Mouse (Mus musculus): ENCODE measurements around the gene Mrtfa.
A peak's percentile ranks its signal among the peaks of the same experiment; 100 is the strongest.

Mrtfa gene

DNA sequence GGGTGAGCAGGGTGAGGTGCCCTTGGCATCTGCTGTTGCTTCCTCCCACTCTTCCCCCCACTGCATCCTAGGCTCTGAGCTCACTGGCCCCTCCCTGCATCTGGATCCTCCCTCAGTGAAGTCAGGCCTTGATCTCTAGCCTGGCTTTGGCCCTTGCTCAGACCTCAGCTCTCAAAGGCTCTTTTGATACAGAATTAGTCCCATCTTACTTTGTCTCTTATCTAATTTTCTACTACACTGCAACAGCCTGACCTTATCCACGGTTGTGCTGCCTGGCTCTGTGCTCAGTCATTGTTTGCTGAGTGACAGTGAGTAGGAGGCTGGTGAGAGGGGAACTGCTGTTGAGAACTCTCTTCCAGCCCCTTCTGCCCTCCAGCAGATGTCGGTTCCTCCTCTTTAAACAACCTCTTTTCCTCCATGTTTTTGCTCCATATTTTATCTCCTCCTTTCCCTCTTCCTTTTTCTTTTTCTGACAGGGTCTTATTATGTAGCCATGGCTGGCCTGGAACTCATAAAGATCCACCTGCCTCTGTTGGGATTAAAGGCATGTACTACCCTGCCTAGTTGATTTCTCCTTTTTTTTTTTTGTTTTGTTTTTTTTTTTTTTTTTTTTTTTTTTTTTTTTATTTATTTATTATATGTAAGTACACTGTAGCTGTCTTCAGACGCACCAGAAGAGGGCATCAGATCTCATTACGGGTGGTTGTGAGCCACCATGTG is 190.0 kb downstream of the Mrtfa start:
- no peak for DNase-seq (ENCODE audit: extremely low spot score, low read depth, low spot score)

DNA sequence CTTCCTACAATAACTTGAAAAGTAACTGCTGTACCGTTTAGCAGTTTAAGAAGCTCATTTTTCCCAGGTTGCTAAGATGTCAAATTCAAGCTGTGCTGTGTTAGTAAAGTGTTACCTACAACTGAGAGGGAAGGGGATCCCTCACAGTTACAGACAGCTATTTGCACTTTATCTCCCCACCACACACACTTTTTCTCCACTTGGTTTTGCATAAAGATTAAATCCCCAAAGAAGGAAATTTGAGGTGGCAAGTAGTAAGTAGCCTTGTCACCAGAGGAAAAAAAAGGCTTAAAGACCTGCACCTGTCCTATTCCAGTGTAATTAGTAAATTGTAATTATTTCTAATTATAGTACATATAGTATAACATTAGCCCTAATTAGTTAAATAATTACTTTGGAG is 193.5 kb downstream of the Mrtfa start:
- DNase-seq (ENCODE audit: extremely low spot score, low read depth, low spot score), result no peak

DNA sequence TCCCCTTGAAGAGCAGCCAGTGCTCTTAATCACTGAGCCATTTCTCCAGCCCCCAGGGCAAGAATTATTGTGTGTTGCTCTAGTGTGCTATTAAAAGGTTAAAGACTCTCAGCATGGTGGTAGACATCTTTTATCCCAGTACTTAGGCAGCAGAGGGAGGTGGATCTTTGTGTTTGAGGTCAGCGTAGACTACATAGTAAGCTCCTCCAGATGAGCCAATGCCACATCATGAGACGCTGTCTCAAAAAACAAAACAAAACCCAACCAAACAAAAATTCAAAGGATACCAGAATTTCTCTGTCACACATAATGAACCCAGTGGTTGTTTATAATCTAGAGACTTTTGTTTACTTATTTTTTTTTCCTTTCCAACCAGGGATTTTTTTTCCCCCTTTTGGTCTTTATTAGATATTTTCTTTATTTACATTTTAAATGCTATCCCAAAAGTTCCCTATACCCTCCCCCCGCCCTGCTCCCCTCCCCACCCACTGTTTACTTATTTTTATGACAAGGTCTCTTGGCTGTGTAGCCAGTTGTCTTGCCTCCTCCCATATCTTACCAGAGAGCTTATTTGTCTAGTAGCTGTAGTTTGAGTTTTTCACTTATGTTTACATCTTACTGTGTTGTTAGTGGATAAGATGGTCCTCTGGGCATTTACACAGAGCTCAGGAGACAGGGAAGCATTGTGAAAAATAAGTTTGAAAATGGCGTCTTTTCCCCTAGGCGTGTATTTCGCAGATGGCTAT is 194.3 kb downstream of the Mrtfa start:
- no peak for DNase-seq (ENCODE audit: extremely low spot score, low read depth, low spot score)

DNA sequence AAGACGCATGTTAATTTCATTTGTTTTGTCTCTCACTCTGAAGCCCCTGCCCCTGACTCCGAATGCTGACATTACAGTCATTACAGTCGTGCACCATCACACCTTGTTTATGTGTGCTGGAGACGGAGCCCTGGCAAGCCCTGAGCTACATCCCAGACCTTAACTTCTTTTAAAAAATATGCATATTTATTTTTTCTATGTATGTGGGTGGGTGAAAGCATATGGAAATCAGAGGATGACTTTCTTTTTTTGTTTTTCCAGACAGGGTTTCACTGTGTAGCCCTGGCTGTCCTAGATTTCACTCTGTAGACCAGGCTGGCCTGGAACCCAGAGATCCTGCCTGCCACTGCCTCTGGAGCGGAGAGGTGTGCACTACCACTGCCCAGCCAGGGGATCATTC is 195.6 kb downstream of the Mrtfa start:
- DNase-seq (ENCODE audit: extremely low spot score, low read depth, low spot score), result no peak

DNA sequence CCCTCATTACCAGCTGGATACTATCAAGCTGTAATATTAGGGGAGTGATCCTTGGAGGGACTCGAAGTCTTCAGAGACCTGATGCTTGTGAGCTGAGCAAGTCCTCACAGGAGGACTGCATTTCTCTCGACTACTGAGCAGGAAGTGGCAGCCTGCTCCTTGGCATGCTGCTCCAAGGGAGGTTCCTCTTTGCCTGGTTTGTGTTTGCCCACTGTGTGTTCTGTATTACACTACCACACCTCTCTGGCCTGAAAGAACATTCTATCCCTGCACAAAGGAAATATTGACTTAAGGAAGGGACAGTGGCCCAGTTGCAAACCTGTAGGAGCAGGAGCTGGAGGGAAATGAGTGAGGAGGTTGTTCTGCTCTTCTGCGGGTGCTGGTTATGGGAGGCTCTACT is 200.8 kb downstream of the Mrtfa start:
- no peak for DNase-seq (ENCODE audit: extremely low spot score, low read depth, low spot score)

DNA sequence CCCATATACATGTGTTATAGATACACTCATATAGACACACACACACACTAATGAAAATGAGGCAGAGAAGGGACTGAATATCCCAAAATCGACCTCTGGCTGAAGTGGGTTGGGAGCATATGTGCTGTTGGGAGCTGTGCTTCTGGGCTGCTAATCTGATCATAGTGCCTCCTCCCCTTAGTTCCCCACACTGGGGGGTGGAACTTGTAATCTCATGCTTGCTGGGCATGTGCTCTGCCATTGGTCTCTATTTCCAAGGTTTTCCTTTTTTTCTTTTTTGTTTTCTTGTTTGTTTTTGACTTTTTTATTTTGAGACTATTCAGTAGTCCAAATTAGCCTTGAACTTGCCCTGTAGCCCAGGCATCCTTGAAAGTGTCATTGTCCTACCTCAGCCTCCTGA is 202.2 kb downstream of the Mrtfa start:
- no peak for DNase-seq (ENCODE audit: extremely low spot score, low read depth, low spot score)

DNA sequence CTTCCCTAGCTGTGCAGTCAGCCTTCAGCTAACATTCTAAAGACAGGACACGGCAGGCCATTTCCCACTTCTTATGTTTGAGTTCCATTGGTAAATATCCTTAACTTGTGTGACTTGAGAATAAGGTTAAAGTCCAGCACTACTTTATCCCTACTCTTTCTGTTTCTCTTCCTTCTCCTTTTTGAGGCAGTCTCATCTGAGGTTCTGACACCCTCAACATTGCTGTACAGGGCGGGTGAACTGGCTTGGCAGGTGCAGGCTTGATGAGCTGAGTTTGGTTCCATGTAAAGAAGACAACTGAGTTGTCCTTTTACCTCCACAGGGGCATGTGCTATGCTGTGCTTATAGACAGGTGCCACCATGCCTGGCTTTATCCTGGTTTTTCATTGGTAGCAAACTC is 207.3 kb downstream of the Mrtfa start:
- no peak for DNase-seq (ENCODE audit: extremely low spot score, low read depth, low spot score)

DNA sequence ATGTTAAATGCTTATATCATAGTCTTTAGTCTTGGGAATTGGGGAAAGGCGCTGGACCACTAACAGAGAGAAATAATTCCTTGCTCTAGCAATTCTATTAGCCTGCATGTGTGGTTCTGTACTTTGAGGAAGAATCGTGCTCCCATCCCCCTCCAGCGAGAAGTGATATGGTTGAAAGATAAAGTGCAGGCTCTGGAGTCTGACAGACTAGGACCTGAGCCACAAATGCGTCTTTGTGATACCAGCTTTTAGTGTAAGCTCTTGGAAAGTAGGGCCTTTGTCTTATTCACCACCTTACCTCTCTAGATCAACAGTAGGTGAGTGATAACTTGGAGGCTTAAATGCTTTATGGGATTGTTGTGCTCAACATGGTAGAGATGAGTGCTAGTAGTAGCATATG is 209.4 kb downstream of the Mrtfa start:
- no peak for DNase-seq (ENCODE audit: extremely low spot score, low read depth, low spot score)

DNA sequence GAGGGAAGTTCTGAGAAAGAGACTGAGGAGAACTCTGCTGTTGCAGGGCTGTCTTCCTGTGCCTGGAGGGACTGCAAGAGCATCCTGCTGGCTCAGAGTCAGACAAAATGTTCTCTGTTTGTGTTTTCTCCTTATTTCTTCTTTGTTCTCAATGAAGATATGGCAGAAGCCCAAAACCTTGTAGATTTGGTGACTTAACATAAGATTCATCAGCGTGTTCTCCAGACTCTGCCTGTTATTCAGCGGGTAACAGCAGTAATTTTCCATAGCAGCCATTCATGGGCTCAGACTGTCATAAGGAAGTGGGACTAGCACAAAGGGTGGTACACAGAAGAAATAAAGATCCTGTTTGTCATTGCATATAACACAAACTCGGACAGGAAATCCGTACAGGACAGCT is 210.9 kb downstream of the Mrtfa start:
- no peak for DNase-seq (ENCODE audit: extremely low spot score, low read depth, low spot score)

DNA sequence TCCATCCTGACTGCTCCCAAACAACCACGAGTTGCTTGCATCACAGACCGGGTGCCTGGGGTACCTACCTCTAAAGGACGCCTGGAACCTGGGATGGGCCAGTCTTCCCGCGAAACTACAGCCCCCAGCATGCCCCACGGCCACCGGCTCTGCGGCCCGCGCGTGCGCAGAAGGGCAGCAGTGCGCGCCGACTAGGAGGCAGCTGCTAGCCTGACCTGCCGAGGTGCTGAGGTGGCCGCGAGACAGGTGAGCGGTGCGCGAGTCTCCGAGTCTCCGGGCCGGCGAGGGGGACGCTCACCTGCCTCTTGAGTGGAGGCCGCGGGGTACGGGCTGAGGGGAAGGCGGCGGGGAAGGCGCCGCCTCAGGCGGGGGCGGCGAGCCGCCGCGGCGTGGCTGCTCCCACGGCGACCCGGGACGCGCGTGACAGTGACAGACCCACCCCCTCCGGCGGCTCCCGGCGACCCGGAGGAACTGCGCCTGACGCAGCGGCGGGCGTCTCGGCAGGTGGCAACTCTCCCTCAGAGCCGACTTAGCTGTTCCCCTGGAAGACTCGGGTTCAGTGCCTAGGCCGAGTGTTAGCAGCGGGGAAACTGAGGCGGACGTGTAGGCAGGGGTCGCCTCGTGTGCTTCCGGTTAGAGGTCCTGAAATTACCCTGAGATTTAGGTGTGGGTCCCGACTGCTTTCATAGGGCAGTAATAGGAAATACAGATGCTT is 212.8 kb downstream of the Mrtfa start, which contains the start of gene Sgsm3:
Gene Sgsm3 (plus strand): TSS at position 146 of the 715 bp plus-strand sequence.
- peak; percentile 26 for DNase-seq (ENCODE audit: extremely low spot score, low read depth, low spot score)

DNA sequence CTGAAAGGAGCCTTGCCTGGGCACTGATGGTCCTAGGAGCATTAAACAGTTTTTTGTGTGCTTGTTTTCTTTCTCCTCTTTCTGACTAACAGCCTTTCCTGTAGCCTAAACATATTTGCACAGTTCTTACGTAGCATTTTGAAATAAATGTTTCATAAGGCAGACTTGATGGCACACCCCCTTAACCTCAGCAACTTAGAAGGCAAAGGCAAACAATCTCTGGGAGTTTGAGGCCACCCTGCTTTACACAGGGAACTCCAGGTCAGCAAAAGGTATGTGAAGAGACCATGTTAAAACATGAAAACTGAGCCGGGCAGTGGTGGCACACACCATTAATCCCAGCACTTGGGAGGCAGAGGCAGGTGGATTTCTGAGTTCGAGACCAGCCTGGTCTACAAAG is 214.9 kb downstream of the Mrtfa start:
- DNase-seq (ENCODE audit: extremely low spot score, low read depth, low spot score), result no peak

DNA sequence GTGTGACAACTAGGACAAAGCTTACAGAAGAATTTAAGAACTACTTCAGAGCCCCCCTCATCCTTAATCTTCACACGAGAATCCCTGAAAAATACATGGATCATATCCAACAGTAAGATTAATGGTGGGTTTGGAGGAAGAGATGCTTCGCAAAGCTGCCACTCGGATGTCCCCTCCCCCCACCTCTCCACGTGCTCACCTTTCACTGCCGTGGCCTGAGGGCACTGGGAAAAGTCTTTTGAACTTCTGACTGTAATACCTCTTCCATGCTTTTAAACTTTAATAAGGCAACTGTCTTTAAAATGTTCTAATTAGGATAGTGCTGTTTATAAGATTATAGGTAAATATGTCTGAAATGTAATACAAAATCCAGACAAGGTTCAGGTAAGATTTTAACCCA is 216.2 kb downstream of the Mrtfa start:
- DNase-seq (ENCODE audit: extremely low spot score, low read depth, low spot score), result no peak

DNA sequence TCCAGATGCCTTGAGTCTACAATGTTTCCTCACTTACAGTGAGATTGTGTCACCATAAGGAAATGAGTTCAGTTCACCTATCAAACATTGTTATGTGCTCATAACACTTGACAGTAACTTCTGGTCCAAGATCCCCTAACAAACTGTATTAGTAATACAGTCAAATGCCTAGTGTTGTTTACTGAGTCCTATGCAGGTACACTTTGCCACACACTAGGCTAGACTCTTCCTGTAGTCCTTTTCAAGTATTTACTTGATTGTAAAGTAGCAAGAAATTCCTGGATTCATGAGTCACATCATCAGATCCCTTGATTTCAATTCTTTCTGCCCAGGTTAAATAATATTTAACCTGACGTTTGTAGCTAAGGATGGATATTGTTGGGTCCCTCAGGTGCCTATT is 221.2 kb downstream of the Mrtfa start:
- DNase-seq (ENCODE audit: extremely low spot score, low read depth, low spot score), result no peak
